Mouse (Mus musculus) embryo, embryonic 10 days (tissue): ENCODE data around the gene Arhgef18.
A peak's percentile ranks its signal among the peaks of the same experiment; 100 is the strongest.

Experiments used
- DNase-seq: peaks from one replicate; pipeline ENCODE4 v3.0.0-alpha.2; 2015; ENCODE audit warnings: low spot score

The Arhgef18 gene

DNA sequence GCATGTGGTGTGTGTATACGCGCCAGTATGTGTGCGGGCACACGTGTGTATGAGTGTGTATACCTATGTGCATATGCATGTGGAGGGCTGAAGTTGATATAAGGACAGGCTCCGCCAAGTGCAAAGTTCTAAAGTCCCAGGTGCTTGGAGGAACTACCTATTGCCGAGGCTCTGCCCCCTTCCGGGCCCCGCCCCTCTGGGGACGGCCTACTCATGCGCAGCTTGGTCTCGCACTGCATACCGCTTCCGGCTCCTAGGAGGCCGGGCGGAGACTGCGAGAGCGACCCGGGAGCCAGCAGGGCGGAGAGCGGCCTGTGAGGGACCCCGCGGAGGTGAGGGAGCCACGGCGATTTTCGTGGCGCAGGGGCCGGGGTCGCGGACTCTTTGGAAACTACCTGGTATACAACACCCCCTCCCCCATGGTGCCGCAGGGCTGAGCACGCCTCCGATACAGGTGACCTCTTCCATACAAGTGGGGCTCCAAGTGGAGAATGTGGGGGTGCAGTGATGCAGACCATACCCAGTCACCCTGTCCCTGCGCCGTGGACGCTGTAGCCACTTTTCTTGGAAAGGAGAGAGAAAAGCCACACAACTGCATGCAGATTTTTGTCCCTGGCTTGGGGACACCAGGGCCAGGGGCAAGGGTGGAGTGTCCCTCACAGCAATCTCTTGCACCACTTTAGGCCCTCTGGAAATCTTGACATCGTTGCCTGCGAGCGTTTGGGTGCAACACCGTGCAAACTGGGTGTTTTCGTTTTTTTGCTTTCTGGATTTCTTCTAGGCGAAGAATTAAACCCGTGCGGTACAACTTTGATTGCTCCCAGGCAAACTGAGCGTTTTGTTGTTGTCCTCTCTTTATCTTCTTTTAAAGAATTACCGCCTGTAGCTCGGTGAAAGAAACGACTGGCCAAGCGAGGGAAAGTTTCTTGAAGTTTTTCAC, at the start of gene Arhgef18:
Gene Arhgef18 (plus strand): TSS at position 236 of the 940 bp plus-strand sequence.
- DNase-seq, result peak; percentile 89

DNA sequence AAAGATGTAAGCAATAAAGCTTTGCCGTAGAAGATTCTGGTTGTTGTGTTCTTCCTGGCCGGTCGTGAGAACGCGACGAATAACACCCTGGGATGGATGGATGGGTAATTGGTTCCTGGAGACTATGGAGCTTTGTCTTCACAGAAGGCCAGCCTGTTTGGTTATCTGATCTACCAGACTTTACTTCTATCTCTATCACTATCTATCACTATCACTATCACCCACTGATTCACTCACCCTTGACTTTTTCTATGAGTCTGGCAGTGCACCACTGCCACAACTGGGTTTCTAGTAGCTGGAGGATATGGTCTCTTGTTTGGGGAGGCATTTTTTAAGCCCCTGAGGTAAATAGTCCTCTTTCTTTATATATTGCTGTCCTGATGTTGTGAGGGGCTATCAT, 47.5 kb upstream of the Arhgef18 start:
- no peak for DNase-seq

DNA sequence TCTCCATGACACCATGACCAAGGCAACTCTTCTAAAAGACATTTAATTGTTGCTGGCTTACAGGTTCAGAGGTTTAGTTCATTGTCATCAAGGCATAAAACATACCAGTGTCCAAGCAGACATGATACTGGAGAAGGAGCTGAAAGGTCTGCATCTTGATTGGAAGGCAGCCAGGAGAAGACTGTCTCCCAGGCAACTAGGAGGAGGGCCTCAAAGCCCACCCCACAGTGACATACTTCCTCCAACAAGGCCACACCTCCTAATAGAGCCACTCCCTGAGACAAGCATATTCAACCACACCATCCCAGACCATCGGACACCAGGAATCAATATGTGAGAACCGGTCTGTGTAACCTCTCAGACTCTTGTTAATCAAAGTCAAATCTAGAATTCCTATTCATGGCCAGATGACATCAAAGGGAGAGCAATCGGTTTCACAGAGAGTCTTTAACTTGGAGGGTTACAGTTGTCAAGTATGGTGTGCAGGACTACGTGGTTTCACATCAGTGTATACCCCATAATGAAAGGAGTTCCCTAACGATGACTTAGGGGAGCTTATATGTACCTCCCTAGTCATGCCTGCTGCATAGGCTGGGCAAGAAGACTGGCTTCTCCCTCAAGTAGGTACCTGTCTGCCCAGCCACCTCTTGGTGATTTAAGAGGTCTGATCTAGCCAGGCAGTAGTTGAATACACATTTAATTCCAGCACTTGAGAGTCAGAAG, 46.0 kb upstream of the Arhgef18 start:
- DNase-seq, result no peak

DNA sequence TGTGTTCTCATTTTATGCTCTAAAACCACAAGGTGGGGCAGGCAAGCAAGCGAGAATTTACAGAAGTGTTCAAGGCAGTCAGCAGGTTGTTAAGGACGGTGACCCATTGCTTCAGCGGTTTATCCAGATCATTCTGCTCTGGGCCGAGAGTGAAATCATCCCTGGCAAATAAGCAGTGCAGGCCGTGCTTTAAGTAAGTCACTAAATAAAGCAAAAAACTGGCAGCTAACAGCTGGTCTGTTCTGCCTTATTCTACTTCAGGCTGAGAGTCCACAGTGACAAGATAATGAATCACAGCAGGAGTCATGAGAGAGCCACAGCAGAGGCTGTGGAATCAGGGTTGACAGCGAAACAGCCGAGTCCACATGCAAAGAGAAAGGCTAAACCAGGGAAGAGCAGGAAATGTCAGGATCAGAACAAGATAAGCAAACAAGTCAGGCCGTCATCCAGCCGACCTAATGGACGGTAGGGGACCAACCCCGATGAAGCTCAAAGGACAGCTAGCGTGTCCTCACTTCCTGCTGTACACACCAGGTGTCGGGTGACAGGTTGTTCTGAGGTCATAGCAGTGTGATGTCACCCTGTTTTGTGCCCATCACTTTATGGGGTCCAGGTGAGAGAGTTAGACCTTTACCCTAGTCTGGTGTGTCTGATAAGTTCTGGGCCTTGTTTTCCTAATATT, 44.5 kb upstream of the Arhgef18 start:
- peak; percentile 8 for DNase-seq

DNA sequence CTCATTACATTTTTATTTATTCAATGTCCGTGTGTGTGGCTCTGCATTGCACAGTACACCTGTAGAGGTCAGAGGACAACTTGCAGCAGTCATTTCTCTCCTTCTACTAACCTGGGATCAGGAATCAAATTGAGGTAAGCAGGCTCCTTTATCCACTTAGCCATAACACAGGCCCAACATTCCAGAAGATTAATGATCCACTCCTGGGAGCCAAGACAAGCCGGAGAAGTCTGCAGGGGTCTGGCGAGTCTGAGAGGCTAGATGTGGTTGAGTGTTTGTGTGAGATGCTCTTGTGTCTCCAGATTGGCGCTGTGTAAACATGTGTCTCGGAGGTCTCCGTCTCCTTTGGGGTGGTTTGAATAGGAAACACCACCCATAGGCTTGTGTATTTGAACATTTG, 42.1 kb upstream of the Arhgef18 start:
- no peak for DNase-seq

DNA sequence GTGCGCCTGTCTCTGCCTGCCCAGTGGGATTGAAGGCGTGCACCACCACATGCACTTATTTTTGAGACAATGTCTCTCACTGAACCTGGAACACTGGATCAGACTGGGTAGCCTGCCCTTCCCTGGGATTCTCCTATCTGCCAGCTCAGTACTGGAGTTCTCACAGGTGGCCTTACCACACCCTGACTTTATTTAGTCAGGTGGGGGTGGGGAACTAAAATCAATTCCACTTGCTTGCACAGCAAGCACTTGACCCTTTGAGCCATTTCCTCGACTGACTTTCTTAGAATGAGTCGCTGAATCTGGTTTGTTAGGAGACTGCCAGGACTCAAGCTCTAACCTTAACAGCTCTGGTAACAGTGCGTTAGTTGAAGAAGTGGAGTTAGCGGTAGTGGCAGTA, 40.1 kb upstream of the Arhgef18 start:
- no peak for DNase-seq

DNA sequence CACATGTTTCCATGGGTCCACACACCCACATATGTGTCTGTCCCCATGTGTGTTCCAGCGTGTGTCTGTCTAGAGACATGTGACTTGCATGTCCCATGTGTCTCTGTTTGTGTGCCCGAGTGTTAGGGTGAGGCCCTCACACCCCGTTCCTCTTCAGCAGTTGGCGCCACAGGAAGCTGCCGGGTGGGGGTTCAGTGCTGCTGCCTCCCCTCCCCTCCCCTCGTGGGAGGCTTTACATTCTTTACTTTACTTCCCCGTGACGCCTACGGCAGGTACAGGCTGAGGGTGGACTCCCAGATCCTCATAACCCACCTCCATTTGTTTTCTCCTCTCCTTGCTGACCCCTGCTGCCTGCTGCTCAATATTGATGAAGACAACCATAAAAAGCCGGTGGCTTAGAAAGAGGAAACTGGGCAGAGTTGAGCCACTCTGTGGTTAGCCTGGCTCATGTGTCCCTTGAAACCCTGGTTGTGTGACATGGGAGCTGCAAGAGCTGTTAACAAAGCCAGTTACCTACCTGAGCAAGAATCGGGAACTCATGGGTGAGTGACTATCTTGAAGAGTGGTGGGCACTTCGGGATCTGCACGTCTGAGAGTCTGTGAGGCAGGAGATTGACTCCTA, 39.5 kb upstream of the Arhgef18 start, which contains the start of gene A430078G23Rik:
Gene A430078G23Rik (plus strand): TSS at position 227 of the 622 bp plus-strand sequence.
- no peak for DNase-seq

DNA sequence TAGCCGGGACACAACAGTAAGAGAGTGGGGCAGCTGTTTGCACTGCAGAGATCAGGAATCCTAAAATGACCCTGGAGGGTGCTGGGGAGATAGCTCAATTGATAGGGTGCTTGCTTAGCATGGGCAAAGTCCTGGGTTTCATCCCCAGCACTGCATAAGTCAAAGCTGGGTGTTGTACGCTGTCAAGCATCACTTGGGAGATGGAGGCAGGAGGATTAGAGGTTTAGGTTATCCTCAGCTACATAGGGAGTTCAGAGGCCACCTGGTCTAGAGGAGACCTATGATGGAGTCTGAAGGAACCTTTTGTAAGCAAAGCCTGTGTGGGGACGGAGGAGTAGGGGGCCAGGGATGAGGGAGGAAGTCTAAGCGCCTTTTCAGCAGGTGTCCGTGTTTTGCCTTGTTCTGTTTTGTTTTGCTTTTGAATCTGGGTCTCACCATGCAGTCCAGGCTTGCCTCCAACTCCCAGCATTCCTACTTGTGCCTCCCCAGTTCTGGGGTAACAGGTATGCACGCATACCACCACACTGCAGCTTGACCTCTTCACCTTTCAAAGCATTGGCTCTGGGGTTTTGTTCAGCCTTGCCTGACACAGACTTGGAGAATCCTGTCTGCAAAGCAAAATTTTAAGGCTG, 38.9 kb upstream of the Arhgef18 start:
- DNase-seq, result no peak

DNA sequence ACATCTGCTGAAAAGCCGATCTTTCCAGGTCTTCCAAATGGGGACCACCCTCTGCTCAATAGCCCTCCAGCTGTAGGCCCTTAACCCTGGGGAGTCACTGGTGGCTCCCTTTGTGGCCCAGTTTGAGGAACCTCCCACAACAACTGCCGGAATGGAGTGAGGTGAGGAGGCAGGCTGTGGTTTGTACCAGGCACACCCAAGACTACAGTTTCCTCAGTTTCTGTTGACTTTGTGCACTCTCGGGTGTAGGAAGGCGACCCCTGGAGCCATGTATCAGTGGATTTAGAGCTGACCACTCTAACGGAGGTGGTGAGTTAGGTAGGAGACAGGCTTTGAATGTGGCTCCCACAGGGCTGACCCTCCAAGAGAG, 38.4 kb upstream of the Arhgef18 start:
- no peak for DNase-seq

DNA sequence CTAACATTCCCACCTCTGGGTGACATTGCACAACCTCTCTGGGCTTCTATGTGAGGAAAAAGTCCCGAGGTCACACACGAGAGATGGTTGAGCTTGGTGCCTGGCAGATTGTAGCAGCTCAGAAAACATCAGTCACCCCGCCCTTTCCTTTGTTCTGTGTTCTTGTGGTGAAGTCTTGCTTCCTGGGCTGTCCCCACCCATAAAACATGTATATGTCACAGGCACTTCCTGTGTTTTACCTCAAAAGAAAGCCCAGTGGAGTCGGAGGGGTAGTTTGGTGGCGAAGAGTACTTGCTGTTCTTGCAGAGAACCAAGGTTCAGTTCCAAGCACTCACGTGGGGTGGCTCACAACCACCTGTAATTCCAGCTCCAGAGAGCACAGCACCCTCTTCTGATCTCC, 37.2 kb upstream of the Arhgef18 start:
- DNase-seq, result no peak

DNA sequence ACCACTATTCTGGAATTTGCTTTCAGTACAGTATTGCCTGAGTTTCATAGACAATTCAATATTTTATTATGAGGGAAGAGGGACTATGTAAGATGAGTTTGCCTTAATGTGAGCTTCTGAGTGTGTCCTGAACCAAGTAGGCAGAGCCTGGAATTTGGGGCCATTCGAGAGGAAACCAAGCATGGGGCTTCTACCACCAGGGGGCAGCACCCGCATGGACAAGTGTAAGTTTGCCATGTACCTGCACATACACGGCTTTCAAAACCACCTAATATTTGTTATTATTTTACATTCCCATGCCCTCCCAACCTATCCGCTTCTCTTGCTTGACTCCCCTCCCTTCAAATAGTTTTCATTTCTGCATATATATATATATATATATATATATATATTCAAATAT, 34.7 kb upstream of the Arhgef18 start:
- DNase-seq, result peak; percentile 84

DNA sequence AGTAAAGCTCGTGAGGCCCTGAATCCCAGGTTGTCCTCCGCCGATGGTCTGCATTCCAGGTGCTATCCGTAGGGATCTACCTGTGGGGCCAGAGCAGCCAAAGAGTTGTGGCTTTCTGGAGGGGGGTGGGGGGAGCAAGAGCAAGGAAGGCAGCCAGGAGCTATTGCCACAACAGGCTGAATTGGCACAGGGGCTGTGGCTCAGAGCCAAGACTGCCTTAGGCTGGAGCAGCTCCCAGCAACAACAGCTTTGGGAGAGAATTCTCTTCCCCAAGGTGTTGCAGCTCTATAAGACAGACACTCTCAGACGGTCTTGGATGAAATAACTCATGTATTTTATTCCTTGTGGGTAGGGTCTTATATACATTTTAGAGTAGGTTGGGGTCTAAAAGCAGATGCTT, 25.7 kb upstream of the Arhgef18 start:
- no peak for DNase-seq

DNA sequence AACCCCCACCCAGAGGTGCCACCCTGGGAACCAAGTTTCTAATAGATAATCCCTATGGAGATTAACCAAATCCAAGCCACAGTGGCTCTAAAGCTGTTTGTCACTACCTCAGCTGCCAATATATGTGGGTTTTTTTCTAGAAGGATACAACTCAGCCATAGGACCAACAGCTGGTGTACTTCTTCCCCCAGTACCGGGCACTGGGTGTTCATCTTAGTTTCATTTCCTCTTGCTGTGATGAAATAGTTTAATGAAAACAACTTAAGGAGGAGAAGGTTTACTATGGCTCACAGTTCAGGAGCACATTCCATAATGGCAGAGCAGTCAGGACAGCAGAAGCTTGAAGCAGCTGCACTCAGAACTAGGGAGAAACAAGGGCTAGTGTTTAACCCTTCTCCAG, 24.7 kb upstream of the Arhgef18 start:
- no peak for DNase-seq

DNA sequence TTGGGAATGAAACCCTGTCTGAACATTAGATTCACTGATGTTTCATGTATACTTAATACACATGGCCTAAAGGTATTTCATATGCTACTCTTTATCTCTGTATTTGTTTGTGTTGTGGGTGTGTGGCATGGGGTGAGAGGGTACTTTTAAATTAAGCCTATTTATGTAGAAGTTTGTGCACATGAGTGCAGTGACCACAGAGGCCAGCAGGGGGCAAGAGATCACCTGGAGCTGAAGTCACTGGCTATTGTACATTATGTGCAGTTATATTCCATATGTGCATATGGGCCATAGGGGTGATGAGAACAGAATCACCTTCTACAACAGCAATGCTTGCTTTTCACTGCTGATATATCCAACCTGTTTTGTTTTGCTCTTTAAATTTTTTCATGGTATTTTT, 17.1 kb upstream of the Arhgef18 start:
- no peak for DNase-seq

DNA sequence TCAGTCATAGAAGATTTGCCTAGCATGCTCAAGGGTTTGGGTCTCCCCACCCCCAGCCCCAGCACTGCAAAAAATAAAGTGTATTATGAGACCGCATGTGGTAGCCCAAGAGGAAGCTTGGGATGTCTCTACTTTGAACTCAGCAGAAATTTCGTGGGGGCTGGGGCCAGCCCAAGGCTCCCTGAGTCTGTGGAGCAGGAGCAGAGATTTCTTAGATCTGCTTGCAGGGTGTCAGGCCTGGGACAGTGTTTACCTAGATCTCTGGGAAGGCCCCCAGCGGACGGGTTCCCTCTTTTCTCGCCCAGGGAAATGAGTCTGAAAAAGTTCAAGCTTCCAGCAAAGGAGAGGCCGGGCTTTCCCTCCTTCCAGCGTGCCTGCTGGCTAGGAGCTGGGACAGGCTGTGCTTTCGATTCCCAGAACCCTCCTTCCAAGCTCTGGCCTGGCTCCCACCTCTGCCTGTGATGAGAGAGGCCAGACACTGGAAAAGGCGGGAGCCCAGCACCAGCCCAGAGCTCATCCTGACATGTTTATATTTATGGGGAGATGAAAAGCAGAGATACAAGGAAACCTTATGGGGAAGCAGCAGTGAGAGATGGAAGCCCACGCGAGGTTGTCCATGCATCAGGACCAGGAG, 16.0 kb upstream of the Arhgef18 start:
- no peak for DNase-seq

DNA sequence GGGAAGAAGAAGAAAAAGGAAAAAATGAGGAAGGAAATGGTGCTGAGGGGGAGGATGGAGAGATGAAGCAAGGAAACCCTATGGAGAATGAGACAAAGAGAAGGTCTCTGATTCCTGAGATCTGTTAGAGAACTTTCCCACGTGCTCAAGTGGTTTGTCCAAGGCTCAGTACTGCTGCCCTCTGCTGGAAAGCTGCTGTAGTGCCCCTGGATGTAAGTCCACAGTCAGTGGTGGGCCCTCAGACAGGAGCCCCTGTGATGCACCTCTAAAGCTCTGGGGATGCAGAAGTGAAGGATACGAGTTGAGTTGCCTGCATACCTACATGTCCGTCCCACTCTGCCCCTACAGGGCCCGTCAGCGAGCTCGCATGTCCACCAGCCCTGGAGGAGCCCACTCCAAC, 5.5 kb upstream of the Arhgef18 start:
- peak; percentile 85 for DNase-seq

DNA sequence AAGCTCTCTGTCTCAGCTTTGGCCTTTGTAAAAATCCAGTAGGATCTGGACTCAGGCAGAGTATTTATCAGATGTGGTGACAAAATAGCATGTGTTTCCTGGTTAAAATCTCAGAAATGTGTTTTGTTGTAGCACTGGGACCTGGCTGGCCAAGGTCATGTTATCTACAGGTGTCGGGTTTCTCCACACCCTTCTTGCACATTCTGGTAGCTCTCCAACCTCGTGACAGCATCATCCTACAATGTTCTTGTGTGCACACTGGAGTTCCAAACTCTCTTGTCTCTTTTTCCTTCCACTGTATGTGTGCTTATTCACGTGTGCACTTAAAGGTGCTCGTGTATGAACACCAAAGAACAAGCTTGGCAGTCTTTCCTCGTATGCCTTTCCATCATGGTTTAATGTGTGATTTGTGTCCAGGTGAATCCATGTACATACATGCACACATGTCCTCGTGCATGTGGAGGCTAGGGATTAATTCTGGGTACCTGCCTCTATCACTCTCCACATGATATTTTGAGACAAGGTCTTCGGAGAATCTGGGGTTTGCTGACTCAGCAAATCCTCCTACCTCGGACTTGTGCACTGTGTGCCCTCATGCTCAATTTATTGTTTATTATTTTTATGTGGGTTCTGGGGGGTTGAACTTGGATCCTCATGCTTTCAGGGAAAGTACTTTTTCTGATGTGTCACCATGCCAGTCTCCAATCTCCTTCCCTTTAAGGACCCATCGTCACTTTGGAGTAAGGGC, 4.0 kb upstream of the Arhgef18 start:
- DNase-seq, result no peak

DNA sequence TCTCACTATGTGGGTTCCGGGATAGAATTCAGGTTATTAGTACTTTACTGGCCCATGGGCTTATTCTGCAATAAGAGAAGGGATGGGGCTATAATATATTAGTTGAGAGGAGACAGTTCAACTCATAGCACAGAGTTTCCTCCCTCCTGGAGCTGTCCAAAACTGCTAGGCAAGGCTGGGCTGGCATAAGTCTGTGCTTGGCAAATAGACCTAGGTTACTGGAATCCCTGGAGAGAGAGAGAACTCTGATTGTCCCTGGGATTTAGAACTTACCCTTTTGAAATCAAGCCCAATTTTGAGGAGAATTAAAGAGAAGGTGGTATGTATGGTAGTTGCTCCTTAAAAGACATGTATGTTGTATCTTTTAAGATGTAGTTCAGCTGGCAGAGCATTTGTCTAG, 3.3 kb upstream of the Arhgef18 start:
- no peak for DNase-seq

DNA sequence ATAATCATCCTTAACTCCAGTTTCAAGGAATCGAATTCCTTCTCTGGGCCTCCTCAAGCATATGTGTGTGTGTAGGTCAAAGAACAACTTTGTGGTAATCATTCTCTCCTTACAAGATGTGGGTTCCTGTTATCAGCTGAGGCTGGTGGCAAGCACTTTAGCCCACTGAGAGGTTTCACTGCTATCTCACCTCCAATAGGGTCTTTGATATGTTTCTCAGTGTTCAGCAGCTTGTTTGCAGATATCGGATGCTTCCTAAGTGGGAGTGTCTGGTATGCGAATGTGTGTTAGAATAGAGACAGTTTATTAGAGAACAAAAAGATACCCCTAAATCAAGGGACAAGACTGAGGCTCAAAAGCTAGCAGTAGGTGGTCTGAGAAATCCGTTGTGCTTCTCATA, 513 bp upstream of the Arhgef18 start:
- no peak for DNase-seq

DNA sequence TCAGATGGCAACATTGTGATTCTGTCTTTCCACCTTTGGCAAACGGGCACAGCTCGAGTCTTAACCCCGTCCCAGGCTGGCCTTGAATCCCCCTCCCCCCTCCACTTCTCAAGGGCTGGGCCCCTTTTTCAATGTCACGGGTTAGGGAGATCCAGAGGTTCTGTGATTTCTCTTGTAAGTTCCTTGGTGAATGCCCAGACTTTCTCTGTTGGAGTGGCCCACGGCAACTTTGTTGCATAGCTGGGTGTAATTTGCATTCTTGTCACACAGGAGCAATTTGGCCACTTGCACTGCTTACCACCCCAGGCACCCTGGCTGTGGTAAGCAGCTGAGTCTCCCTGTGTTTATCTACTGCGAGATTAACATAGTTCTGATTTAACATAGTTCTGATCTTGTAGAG, 1.8 kb downstream of the Arhgef18 start:
- DNase-seq, result no peak

DNA sequence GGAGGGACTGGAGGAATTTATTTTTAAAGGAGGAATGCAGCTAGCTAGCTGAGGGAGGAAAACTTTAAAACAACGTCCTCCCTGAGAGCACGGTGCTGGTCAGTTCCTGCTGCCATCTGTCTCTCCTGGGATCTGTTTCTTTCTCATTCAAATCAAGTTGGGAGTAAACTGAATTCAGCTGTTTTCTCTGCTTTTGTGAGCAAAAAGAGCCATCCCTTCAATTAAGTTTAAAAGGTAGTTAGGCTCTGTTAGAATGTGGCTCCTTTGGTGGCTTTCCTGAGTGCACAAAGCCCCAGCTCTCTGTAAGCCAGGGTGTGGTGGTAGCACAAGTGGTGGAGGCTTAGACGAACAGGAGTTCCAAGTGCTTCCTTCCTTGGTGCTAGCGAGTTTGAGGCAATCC, 2.4 kb downstream of the Arhgef18 start:
- DNase-seq, result no peak
